Mouse (Mus musculus): ENCODE measurements around the gene Igfn1. TPM values are rescaled to one million over a fixed set of nuclear protein-coding genes. Genes with fewer than 3 reads are reported as not detected.

The Igfn1 gene
- total RNA-seq, 2 experiments from 2014 or later, result 0.20 TPM; not detected in 1

DNA sequence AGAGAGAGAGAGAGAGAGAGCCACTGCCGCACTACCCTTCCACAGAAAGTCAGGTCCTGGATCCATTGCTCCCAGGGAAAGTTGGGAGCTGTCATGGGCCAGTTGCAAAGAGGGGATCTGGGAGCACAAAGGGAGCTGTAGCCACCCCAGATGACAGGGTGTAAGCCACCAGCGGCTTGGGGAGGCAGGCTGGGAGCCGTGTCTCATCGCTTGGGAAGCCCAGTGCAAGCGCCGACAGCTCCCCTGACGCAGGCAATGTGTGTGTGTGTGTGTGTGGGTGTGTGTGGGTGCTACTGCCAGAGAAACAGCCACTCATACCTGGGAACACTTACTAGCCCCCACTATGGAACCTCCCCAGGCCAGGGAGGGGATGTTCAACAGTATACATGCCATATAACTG is 64.0 kb downstream of the Igfn1 start:
- intact Hi-C loops (cut with DNase I), result no loop called here
- no peak for DNase-seq (ENCODE audit: low spot score)

DNA sequence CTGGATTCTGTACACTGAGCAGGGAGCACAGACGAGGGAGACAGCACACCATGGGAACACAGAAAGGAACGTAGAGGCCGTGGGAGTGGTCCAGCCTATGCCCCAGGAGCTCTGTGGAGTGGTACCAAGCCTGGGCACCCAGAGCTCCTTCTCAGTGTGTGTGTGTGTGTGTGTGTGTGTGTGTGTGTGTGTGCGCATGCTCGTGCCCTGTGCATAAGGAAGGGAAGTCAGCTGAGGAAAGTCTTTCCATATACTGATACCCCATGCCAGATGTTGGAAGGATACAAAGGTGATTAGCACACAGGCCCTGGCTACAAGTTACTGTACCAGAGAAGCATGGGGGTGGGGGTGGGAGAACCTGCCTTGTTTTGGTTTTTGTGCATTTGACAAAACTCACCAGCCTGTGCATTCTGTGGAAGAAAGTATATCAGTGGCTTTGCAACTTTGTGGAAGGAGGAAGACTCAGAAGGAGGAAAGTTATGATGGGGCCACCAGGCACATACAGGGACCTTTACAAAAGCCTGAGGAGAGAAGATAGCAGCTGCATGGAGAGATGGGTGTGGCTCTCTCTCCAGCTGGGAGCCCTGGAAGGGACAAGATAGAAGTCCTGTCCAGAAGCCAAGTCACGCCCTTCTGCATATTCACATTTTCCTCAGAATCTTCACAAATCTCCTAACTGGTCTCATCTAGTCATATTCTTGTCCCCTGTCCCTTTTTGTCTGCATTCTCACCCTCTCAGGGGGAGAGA is 64.7 kb downstream of the Igfn1 start:
- DNase-seq (ENCODE audit: low spot score), result no peak
- intact Hi-C loops (cut with DNase I), result no loop called here

DNA sequence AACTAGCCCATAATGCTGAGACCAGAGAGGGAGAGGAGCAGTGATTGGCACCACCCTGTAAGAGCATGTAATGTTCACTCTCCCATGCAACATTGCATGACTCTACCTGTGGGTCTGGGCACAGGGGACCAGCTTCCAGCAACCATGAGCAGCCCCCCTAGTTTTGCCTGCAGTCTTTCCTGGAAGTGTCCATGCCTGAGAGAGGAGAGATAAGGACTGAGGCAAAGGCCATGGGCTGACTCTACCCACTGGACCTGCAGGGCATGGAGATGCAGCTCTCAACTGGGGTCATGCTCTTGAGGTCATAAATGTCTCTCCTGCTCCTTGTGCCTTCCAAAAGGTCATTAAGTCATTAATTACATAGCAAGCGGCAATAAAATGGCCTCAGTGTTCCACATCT is 70.1 kb downstream of the Igfn1 start:
- intact Hi-C loops (cut with DNase I), result no loop called here
- DNase-seq (ENCODE audit: low spot score), result no peak

DNA sequence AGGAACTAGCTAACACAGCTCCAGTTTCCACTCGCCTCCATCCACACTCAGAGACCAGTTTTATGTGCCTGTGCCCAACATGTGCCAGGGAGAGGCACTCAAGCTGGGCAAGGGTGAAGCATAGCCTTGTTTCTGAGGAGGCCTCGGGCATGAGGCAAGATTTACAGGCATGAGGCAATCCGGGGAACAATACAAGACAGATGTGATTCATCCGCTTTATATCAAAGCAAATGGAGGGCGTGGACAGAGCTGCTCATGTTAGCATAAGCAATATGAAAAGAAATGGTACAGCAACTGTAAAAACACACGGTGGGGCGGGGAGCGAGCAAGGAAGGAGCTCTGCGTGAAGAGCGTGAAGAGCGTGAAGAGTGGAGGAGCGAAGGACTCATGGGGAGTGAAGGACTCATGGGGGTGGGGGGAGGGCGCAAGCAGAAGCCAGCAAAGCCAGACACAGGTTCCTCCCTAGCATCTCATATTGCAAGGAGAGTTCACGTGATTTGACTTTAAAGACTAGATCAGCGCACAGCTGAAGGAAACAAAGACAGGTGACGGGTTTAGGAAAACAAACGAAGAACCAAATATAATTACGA is 72.3 kb downstream of the Igfn1 start:
- no peak for DNase-seq (ENCODE audit: low spot score)
- intact Hi-C loops (cut with DNase I), result no loop called here

DNA sequence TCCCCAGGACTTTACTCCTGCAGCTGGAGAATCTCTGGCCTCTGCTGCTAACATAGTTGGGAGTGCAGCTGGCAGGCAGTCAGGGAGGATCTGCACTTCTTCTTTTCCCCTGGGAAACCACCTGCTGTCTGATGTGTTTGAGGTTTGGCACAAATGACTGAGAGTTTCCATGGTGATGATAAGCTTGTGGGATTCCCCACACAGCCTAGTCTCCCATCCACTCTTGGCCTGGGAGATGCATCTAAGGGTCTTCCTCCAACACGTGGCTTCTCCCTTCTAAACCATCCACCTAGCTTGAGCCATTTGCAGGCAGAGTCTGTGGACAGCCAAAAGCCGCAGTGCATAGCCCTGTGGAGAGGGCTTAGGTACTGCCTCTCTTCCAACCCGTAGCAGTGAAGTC is 76.3 kb downstream of the Igfn1 start:
- intact Hi-C loops (cut with DNase I), result no loop called here
- no peak for DNase-seq (ENCODE audit: low spot score)

DNA sequence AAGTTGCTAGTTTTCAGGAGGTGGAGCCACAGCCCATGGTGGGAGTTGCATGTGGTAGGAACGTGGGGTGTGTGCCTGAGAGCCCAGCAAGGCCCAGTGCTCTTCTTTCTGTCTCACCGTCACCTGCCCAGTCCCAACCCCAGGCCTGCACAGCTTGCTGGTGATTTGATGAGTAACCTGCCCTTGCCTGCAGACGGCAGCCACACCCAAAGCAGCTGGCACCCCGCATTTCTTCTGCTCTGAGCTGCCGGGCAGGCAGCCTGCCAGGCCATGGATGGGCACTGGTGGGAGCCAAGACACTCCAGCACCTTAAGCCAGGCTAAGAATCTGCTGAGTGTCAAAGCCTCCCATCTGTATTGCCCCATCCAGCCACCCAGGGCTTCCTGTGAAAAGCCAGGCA is 80.3 kb downstream of the Igfn1 start:
- intact Hi-C loops (cut with DNase I), result no loop called here

DNA sequence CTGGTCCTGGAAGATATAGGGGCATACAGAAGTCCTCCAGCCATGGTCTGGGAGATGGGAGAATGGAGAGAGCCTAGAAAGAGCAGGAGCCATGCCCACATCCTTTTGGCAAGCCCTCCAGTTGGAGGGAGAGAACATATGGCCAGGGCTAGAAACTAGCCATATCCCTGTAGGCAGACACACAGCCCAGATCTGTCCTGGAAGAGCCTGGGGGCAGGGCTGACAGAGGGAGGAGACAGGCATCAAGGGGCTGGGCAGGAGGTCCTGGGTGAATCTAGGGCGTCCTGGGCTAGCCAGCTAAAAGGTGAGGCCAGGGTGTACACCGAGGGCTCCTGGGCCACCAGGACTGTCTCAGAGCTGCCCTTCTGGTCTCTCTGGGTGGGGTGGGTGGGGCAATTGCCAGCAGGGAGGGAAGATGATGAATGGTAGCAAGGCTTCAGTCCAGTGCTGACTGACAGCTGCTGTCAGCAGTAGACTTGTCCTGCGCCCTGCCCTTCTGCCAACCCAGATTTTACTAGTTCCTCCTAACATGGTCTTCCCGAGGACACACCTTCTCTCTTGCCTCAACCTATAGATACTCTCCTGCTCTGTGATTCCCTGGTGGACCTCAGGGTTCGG is 81.7 kb downstream of the Igfn1 start:
- intact Hi-C loops (cut with DNase I), result no loop called here
- DNase-seq (ENCODE audit: low spot score), result no peak

More for the DNA sequence above, 80.3 kb downstream of the Igfn1 start:
- no peak for DNase-seq (ENCODE audit: low spot score)

DNA sequence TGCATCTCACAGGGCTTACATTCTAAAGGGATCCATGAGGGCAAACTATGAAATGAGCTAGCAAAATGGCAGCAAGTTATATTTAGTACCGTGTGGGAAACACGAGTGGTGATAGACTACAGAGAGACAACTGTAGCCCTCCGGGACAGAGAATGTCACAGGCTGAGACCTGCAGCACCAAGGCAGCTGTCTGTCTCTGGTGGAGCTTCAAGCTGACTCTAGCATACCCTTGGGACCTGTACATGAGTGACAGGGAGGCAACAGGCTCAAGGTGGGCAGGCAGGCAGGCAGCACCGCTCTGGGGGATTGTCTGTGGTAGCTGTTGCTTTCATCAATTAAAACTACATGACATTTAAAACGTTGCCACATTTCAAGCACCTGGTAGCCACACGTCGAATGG is 82.9 kb downstream of the Igfn1 start:
- intact Hi-C loops (cut with DNase I), result no loop called here
- no peak for DNase-seq (ENCODE audit: low spot score)

DNA sequence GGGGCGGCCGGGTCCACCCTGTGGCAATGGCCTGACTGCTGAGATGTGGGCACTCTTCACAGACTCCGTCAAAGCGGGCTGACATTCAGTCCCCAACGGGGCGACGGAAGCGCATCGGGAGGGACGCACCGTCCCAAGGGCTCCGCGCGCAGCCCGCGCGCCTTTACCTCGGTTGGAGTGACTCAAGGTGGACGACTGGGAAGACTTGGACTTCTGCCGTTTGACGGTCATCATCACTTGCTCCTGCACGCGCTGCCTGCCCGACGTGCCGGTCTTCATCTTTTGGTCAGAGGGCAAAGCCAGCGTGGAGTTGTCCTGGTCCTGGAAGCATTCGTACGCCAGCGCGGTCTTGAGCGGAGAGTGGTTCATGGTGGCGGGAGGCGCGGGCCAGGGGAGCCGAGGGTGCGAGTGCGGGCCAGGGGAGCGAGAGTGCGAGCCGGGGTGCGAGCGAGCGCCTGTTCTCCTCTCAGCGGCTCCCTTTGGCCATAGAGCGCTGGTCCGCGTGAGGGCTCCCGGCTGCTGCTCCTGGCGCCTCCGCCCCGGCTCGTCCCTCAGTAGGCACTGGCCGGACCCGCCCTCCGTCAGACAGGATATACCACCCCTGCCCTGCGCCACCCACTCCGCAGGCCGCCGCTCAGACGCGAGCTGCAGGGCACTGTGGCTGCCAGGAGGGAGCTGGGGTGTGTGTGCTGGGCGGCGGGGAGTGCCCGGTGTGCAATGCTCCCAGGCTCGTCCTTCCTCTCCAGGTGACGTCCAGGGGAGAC is 87.3 kb downstream of the Igfn1 start, which contains the start of gene Pkp1:
Gene Pkp1, minus strand, starts transcription at position 564 of the 764 bp plus-strand sequence.
- intact Hi-C loops (cut with DNase I), result no loop called here
- no peak for DNase-seq (ENCODE audit: low spot score)

DNA sequence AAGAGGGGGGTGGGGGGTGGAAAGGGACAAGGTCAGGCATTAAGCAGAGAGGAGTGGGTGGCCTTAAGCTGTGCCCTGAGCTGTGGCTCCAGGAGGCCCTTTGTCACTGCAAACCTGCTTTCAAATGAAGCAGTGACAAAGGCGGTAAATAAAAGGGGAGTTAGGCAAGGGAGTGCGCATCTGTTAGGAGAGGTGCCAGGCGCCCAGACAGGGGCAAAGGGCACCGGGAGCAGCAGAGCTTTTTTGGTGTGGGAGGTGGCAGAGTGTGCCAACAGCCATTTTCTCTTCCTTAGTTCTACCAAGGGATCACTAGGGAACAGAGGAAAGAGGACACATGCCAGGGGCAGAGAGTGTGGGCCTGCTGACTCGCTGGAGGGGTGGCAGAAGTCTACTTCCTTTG is 88.9 kb downstream of the Igfn1 start:
- DNase-seq (ENCODE audit: low spot score), result no peak
- intact Hi-C loops (cut with DNase I), result no loop called here

DNA sequence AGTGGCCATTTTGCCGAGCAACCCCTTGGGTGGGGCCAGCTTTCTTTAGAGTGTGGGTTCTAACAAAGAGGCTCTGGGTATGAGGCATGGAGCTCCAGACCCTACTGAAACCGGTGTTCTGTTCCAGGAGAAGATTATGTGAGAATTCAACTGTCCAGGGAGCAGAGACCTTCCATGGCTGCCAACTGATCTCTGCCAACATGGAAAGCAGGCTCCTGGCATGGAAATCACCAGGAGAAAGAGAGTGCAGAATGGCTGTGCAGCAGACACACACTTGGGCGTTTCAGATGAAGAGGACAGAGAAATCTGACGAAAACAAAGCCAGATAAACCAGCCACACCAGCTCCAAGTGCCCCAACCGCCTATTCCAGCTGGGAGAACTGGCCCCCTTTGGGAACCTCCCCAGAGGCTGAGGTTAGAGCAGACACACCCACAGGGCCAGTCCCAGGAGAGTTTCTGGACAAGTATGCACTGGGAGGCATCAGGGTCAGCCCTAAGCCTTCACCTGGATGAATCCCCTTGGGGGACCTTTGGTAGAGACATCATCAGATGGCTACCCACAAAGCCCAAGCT is 89.6 kb downstream of the Igfn1 start:
- intact Hi-C loops (cut with DNase I), result no loop called here
- DNase-seq (ENCODE audit: low spot score), result no peak

DNA sequence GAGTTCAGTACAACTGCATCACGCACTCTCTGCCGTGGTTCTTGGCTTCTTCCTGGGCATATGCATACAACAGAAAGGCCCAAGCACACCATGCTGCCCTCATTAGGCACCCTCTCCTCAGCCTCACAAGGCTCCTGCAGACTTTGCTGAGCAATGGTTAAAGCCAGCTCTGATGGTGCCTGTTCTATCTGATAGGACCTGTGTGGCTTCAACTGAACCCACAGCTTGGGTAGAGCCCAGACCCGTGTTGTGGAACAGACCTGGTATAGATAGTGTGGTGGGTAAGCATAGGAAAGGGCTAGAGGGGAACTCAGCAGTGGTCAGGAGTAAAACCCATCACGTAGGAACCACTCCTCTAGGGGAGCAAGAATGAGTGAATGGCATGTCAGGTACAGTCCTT is 92.5 kb downstream of the Igfn1 start:
- intact Hi-C loops (cut with DNase I), result no loop called here
- no peak for DNase-seq (ENCODE audit: low spot score)

DNA sequence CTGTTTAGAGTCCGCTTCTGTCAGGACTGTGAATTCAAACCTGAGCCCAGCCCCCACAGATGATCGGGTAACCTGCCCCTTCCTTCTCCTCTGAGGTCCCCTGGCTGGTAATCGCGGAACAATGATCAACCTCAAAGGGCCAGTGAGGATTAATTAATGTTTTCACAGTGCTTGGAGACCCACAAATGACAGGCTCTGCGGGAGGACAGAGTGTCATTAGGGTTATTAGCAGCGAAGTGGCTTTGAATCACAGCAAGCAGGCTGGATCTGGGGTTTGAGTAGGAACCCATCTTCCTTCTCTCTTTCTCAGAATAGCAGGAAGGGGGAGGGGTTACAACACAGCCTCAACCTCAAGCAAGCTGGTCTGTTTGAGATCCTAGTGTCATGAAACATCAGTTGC is 96.8 kb downstream of the Igfn1 start:
- intact Hi-C loops (cut with DNase I), result no loop called here

DNA sequence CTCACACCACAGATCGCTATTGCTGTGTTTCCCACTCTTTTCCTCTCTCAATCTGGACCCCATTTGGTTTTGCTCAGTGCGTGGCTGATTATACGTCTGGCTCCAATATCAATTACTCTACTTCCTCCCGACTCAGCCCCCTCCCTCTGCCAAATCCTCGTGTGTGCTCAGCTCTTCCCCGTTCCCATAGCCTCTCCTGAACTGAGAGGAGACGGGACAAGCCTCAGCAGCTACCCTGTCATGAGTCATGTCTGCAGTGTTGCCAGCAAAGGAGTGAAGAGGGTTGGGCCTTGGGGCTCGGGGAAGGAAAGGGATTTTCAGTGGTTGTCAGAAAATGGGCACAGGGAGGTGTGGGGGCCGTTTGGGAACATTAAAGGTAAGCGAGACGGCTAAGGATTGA is 99.4 kb downstream of the Igfn1 start:
- intact Hi-C loops (cut with DNase I), result no loop called here
- DNase-seq (ENCODE audit: low spot score), result no peak

More for the DNA sequence above, 96.8 kb downstream of the Igfn1 start:
- no peak for DNase-seq (ENCODE audit: low spot score)

Other genes starting within 250 kb of the Igfn1 start
- 10 to 100 TPM; 12.9 to 14.6 TPM for gene Phlda3, start 240.2 kb downstream of the Igfn1 start, total RNA-seq (2021)
- gene Tnni1, start 226.9 kb downstream of the Igfn1 start, total RNA-seq (2021), result 1 to 10 TPM; 2.0 to 2.3 TPM
- 1 to 10 TPM; 5.6 to 6.0 TPM for gene Lad1, start 187.7 kb downstream of the Igfn1 start, total RNA-seq (2021)
- 1,000 to 10,000 TPM; 8,717 to 8,772 TPM for gene Tnnt2, start 170.0 kb downstream of the Igfn1 start, total RNA-seq (2021)
- not detected for gene Pkp1, start 87.1 kb downstream of the Igfn1 start, total RNA-seq (2021)
- 10 to 100 TPM; 14.6 to 15.8 TPM for gene Tmem9, start 1.8 kb upstream of the Igfn1 start, total RNA-seq (2021)
- not detected for gene Ascl5, start 44.5 kb upstream of the Igfn1 start, total RNA-seq (2021)
- 1 to 10 TPM; 3.6 to 3.7 TPM for gene Cacna1s, start 46.4 kb upstream of the Igfn1 start, total RNA-seq (2021)
- gene Kif21b, start 125.0 kb upstream of the Igfn1 start, total RNA-seq (2021), result under 1 TPM; 0.75 TPM
- gene Mroh3, start 206.5 kb upstream of the Igfn1 start, total RNA-seq (2021), result not detected
- gene Inava, start 227.9 kb upstream of the Igfn1 start, total RNA-seq (2021), result not detected

Measured in heart, postnatal 25 days (tissue).